In genomic region chr1:119541570-119541969, GRCm38 (mm10) we compare ENCODE assay signal across 14 mouse cellular contexts. TPM values are rescaled to one million over a fixed set of nuclear protein-coding genes. Genes with fewer than 3 reads are reported as not detected.
DNase-seq lines count a peak whose midpoint lies in the region; ATAC-seq and TF ChIP-seq lines count a peak whose summit lies in the region.
"Had no signal": no experiment of that assay in that cellular context is flagged by ENCODE, and none has a peak within 500 bp of the region (broad histone marks: within the 10 kb centered on the region; RNA-seq: fewer than 3 reads in every experiment).

No protein-coding gene starts in this region.

- no peak overlapping the region for H3K4me3 ChIP-seq in limb, embryonic 11.5 days (ENCODE audit: low read depth, low read length)
- H3K4me3 ChIP-seq in limb, embryonic 10.5 days, result no peak overlapping the region
- no peak overlapping the region for H3K4me3 ChIP-seq in embryonic facial prominence, embryonic 10.5 days
- no peak overlapping the region for H3K4me3 ChIP-seq in embryonic facial prominence, embryonic 13.5 days
- no peak overlapping the region for H3K4me3 ChIP-seq in liver, embryonic 14.5 days (ENCODE audit: insufficient read depth in 1 of 2, low read depth in 2 of 2, low read length in 2 of 2)
- H3K4me3 ChIP-seq: erythroblast, embryonic 14.5 days; hindbrain, embryonic 15.5 days; midbrain, embryonic 13.5 days had no signal

- 79% methylated on average over 3 of the region's 3 CpGs for WGBS in limb, embryonic 11.5 days
- 63% methylated on average over 3 of the region's 3 CpGs for WGBS in limb, embryonic 10.5 days
- WGBS in embryonic facial prominence, embryonic 10.5 days, result 63% methylated on average over 3 of the region's 3 CpGs
- 50% methylated on average over 3 of the region's 3 CpGs for WGBS in embryonic facial prominence, embryonic 13.5 days
- WGBS in liver, embryonic 14.5 days (ENCODE audit: insufficient replicate concordance), result 66% methylated on average over 3 of the region's 3 CpGs

- H3K27ac ChIP-seq in limb, embryonic 11.5 days (replicated peaks; ENCODE audit: low read depth, low read length), result no peak overlapping the region
- H3K27ac ChIP-seq in limb, embryonic 10.5 days, result no peak overlapping the region
- no peak overlapping the region for H3K27ac ChIP-seq in embryonic facial prominence, embryonic 10.5 days (replicated peaks)
- H3K27ac ChIP-seq in embryonic facial prominence, embryonic 13.5 days, result no peak overlapping the region
- no peak overlapping the region for H3K27ac ChIP-seq in liver, embryonic 14.5 days
- H3K27ac ChIP-seq: hindbrain, embryonic 15.5 days; midbrain, embryonic 13.5 days had no signal

- ATAC-seq in limb, embryonic 11.5 days (ENCODE audit: insufficient number of reproducible peaks, low FRiP score, low TSS enrichment, low read depth), result 0 out of 2 replicates have a peak, but pooled peaks have one; percentile 48
- 0 out of 2 replicates have a peak, but pooled peaks have one; percentile 15 for ATAC-seq in embryonic facial prominence, embryonic 13.5 days (ENCODE audit: insufficient number of reproducible peaks, insufficient read depth, low FRiP score, low TSS enrichment, low read depth)
- 0 out of 2 replicates have a peak, but pooled peaks have one; percentile 16 for ATAC-seq in liver, embryonic 14.5 days (ENCODE audit: insufficient read depth)
- ATAC-seq: midbrain, embryonic 13.5 days had no signal

- H3K27me3 ChIP-seq in limb, embryonic 11.5 days (ENCODE audit: control insufficient read depth, insufficient read depth, low read length), result no peaks in the 10 kb centered on the region
- no peaks in the 10 kb centered on the region for H3K27me3 ChIP-seq in limb, embryonic 10.5 days (ENCODE audit: low read depth, poor library complexity, severe bottlenecking)
- H3K27me3 ChIP-seq in embryonic facial prominence, embryonic 10.5 days (replicated peaks; ENCODE audit: low read depth, poor library complexity, severe bottlenecking), result no peaks in the 10 kb centered on the region
- H3K27me3 ChIP-seq in embryonic facial prominence, embryonic 13.5 days, result no peaks in the 10 kb centered on the region
- H3K27me3 ChIP-seq in liver, embryonic 14.5 days (ENCODE audit: control insufficient read depth, insufficient read depth, low read length), result no peaks in the 10 kb centered on the region
- H3K27me3 ChIP-seq: hindbrain, embryonic 15.5 days; midbrain, embryonic 13.5 days had no signal

- H3K4me1 ChIP-seq in limb, embryonic 11.5 days (ENCODE audit: control insufficient read depth, insufficient read depth, low read length), result no peaks in the 10 kb centered on the region
- peaks cover 8% of the 10 kb centered on the region; the same call in 1 of the 2 replicates for H3K4me1 ChIP-seq in limb, embryonic 10.5 days
- H3K4me1 ChIP-seq in embryonic facial prominence, embryonic 10.5 days, result peaks cover 8% of the 10 kb centered on the region; the same call in 1 of the 2 replicates
- H3K4me1 ChIP-seq in embryonic facial prominence, embryonic 13.5 days, result no peaks in the 10 kb centered on the region
- peaks cover 7 to 19% of the 10 kb centered on the region in 2 experiments for H3K4me1 ChIP-seq in liver, embryonic 14.5 days (replicated peaks; ENCODE audit: control insufficient read depth in 2 of 2, insufficient read depth in 2 of 2, low read length in 1 of 2)
- H3K4me1 ChIP-seq: hindbrain, embryonic 15.5 days; midbrain, embryonic 13.5 days had no signal

- DNase-seq in limb, embryonic 11.5 days (ENCODE audit: low spot score), result no peak
- no peak for DNase-seq in limb, embryonic 10.5 days (ENCODE audit: low spot score)
- DNase-seq in embryonic facial prominence, embryonic 10.5 days (ENCODE audit: low spot score), result peak; percentile 22
- no peak for DNase-seq in liver, embryonic 14.5 days (ENCODE audit: low read depth in 3 of 3, low spot score in 3 of 3)
- no peak for DNase-seq in frontal cortex, postnatal 36 days (ENCODE audit: low spot score in 2 of 2)
- no peak for DNase-seq in right cerebral cortex, adult 2 months (ENCODE audit: low spot score in 2 of 2)
- DNase-seq: cerebellum, adult 2 months; gastrocnemius, postnatal 14 days; lung, postnatal 14 days; thymus, postnatal 25 days had no signal

- no peaks in the 10 kb centered on the region for H3K9me3 ChIP-seq in limb, embryonic 11.5 days (ENCODE audit: control insufficient read depth, low read length)
- no peaks in the 10 kb centered on the region for H3K9me3 ChIP-seq in limb, embryonic 10.5 days (replicated peaks)
- H3K9me3 ChIP-seq in embryonic facial prominence, embryonic 10.5 days, result no peaks in the 10 kb centered on the region
- H3K9me3 ChIP-seq in embryonic facial prominence, embryonic 13.5 days, result no peaks in the 10 kb centered on the region
- H3K9me3 ChIP-seq in liver, embryonic 14.5 days (ENCODE audit: control insufficient read depth, low read length), result no peaks in the 10 kb centered on the region
- H3K9me3 ChIP-seq: hindbrain, embryonic 15.5 days; midbrain, embryonic 13.5 days had no signal

- TF ChIP-seq CTCF in liver, embryonic 14.5 days (IDR thresholded peaks at IDR 0.05; ENCODE audit: low read depth), result no peak

- H3K36me3 ChIP-seq in limb, embryonic 11.5 days (ENCODE audit: control insufficient read depth, insufficient read depth, low read length), result no peaks in the 10 kb centered on the region; the same call in 1 of the 2 replicates
- H3K36me3 ChIP-seq in limb, embryonic 10.5 days, result peaks cover 32% of the 10 kb centered on the region
- H3K36me3 ChIP-seq in embryonic facial prominence, embryonic 10.5 days (replicated peaks), result peaks cover 27% of the 10 kb centered on the region
- no peaks in the 10 kb centered on the region for H3K36me3 ChIP-seq in embryonic facial prominence, embryonic 13.5 days
- no peaks in the 10 kb centered on the region for H3K36me3 ChIP-seq in liver, embryonic 14.5 days (replicated peaks; ENCODE audit: control insufficient read depth, insufficient read depth, low read depth)
- H3K36me3 ChIP-seq: hindbrain, embryonic 15.5 days had no signal

- no peak overlapping the region for H3K9ac ChIP-seq in limb, embryonic 11.5 days (ENCODE audit: low read length)
- no peak overlapping the region for H3K9ac ChIP-seq in embryonic facial prominence, embryonic 13.5 days
- no peak overlapping the region for H3K9ac ChIP-seq in liver, embryonic 14.5 days (replicated peaks)
- H3K9ac ChIP-seq: hindbrain, embryonic 15.5 days; midbrain, embryonic 13.5 days had no signal

- no peak overlapping the region for H3K4me2 ChIP-seq in limb, embryonic 11.5 days (ENCODE audit: low read depth, severe bottlenecking)
- no peak overlapping the region for H3K4me2 ChIP-seq in embryonic facial prominence, embryonic 13.5 days
- H3K4me2 ChIP-seq in liver, embryonic 14.5 days (ENCODE audit: low read depth), result no peak overlapping the region
- H3K4me2 ChIP-seq: hindbrain, embryonic 15.5 days; midbrain, embryonic 13.5 days had no signal

- no peak for TF ChIP-seq EP300 in liver, embryonic 14.5 days (IDR thresholded peaks at IDR 0.05; ENCODE audit: low read depth)

RNA-seq across cellular contexts. Expression of gene Tmem185b, which starts 15.6 kb away (rescaled TPM):
- polyA plus RNA-seq in limb, embryonic 11.5 days (2014; fragmentation: Nextera tagmentation; extraction: Ambion mirVana), result 21.1 and 24.2 TPM in 2 replicates
- 20.7 and 20.9 TPM in 2 replicates for polyA plus RNA-seq in limb, embryonic 10.5 days (2016; fragmentation: Nextera tagmentation; extraction: Ambion mirVana)
- 20.7 and 21.0 TPM in 2 replicates for polyA plus RNA-seq in embryonic facial prominence, embryonic 10.5 days (2016; fragmentation: Nextera tagmentation; extraction: Ambion mirVana)
- polyA plus RNA-seq in embryonic facial prominence, embryonic 13.5 days (2015; fragmentation: Nextera tagmentation; extraction: Ambion mirVana), result 23.8 and 27.1 TPM in 2 replicates
- polyA plus RNA-seq in liver, embryonic 14.5 days (2012; rRNA removed), result 6.0 and 7.0 TPM in 2 replicates
- polyA plus RNA-seq in liver, embryonic 14.5 days (2014; fragmentation: Nextera tagmentation; extraction: Ambion mirVana), result 5.9 and 8.2 TPM in 2 replicates

RNA-seq across cellular contexts. Expression of gene Ralb, which starts 37.0 kb away (rescaled TPM):
- polyA plus RNA-seq in limb, embryonic 11.5 days (2014; fragmentation: Nextera tagmentation; extraction: Ambion mirVana), result 85.5 and 91.0 TPM in 2 replicates
- 106 and 112 TPM in 2 replicates for polyA plus RNA-seq in limb, embryonic 10.5 days (2016; fragmentation: Nextera tagmentation; extraction: Ambion mirVana)
- polyA plus RNA-seq in embryonic facial prominence, embryonic 10.5 days (2016; fragmentation: Nextera tagmentation; extraction: Ambion mirVana), result 103 and 113 TPM in 2 replicates
- 115 and 117 TPM in 2 replicates for polyA plus RNA-seq in embryonic facial prominence, embryonic 13.5 days (2015; fragmentation: Nextera tagmentation; extraction: Ambion mirVana)
- 8.7 and 11.6 TPM in 2 replicates for polyA plus RNA-seq in liver, embryonic 14.5 days (2012; rRNA removed)
- polyA plus RNA-seq in liver, embryonic 14.5 days (2014; fragmentation: Nextera tagmentation; extraction: Ambion mirVana), result 25.7 and 26.0 TPM in 2 replicates
